Mouse (Mus musculus): Measurements from ENCODE around the gene Ggcx. TPM values are rescaled to one million over a fixed set of nuclear protein-coding genes. Genes with fewer than 3 reads are reported as not detected.

Ggcx gene
- polyA plus RNA-seq, 1 experiment, result 19.4 TPM

GRCm38 (mm10) chr6:72399967-72400366 is 14.1 kb upstream of the Ggcx start:
- Histone ChIP-seq H3K4me3 (ENCODE audit: insufficient read depth, low read depth, low read length) (no peak overlapping the region), H3K4me1 (ENCODE audit: control insufficient read depth, insufficient read depth, insufficient read length, low read length) (no peaks in the 10 kb centered on the region), H3K27ac (replicated peaks; ENCODE audit: low read depth, low read length) (no peak overlapping the region)

GRCm38 (mm10) chr6:72401875-72402274 is 12.2 kb upstream of the Ggcx start:
- no peak overlapping the region for H3K27ac ChIP-seq (replicated peaks; ENCODE audit: low read depth, low read length)
- no peak overlapping the region for H3K4me3 ChIP-seq (ENCODE audit: insufficient read depth, low read depth, low read length)
- H3K4me1 ChIP-seq (ENCODE audit: control insufficient read depth, insufficient read depth, insufficient read length, low read length), result no peaks in the 10 kb centered on the region

GRCm38 (mm10) chr6:72405356-72405755 is 8.8 kb upstream of the Ggcx start:
- H3K4me1 ChIP-seq (ENCODE audit: control insufficient read depth, insufficient read depth, insufficient read length, low read length), result no peaks in the 10 kb centered on the region
- no peak overlapping the region for H3K4me3 ChIP-seq (ENCODE audit: insufficient read depth, low read depth, low read length)
- H3K27ac ChIP-seq (replicated peaks; ENCODE audit: low read depth, low read length), result no peak overlapping the region

GRCm38 (mm10) chr6:72407119-72407518 is 7.0 kb upstream of the Ggcx start:
- no peak overlapping the region for H3K27ac ChIP-seq (replicated peaks; ENCODE audit: low read depth, low read length)
- no peak overlapping the region for H3K4me3 ChIP-seq (ENCODE audit: insufficient read depth, low read depth, low read length)
- no peaks in the 10 kb centered on the region for H3K4me1 ChIP-seq (ENCODE audit: control insufficient read depth, insufficient read depth, insufficient read length, low read length)

GRCm38 (mm10) chr6:72409567-72409966 is 4.5 kb upstream of the Ggcx start:
- Histone ChIP-seq H3K4me3 (ENCODE audit: insufficient read depth, low read depth, low read length) (no peak overlapping the region), H3K4me1 (ENCODE audit: control insufficient read depth, insufficient read depth, insufficient read length, low read length) (no peaks in the 10 kb centered on the region), H3K27ac (replicated peaks; ENCODE audit: low read depth, low read length) (no peak overlapping the region)

- Histone ChIP-seq H3K27ac (replicated peaks; ENCODE audit: low read depth, low read length) (no peak overlapping the region), H3K4me3 (ENCODE audit: insufficient read depth, low read depth, low read length) (no peak overlapping the region), H3K4me1 (ENCODE audit: control insufficient read depth, insufficient read depth, insufficient read length, low read length) (no peaks in the 10 kb centered on the region)
These were observed 4.1 kb upstream of the Ggcx start for GRCm38 (mm10) chr6:72410003-72410402.

GRCm38 (mm10) chr6:72410518-72410917 is 3.6 kb upstream of the Ggcx start:
- H3K4me1 ChIP-seq (ENCODE audit: control insufficient read depth, insufficient read depth, insufficient read length, low read length), result no peaks in the 10 kb centered on the region
- no peak overlapping the region for H3K4me3 ChIP-seq (ENCODE audit: insufficient read depth, low read depth, low read length)
- no peak overlapping the region for H3K27ac ChIP-seq (replicated peaks; ENCODE audit: low read depth, low read length)

- Histone ChIP-seq H3K4me3 (ENCODE audit: insufficient read depth, low read depth, low read length) (peak overlapping the region; percentile 14; the same call in 1 of the 2 replicates), H3K4me1 (ENCODE audit: control insufficient read depth, insufficient read depth, insufficient read length, low read length) (peaks cover 2% of the 10 kb centered on the region; the same call in 1 of the 2 replicates), H3K27ac (replicated peaks; ENCODE audit: low read depth, low read length) (no peak overlapping the region)
These were observed 1.1 kb downstream of the Ggcx start for GRCm38 (mm10) chr6:72415181-72415580.

- Histone ChIP-seq H3K4me1 (ENCODE audit: control insufficient read depth, insufficient read depth, insufficient read length, low read length) (peaks cover 2% of the 10 kb centered on the region; the same call in 1 of the 2 replicates), H3K4me3 (ENCODE audit: insufficient read depth, low read depth, low read length) (no peak overlapping the region; the same call in 1 of the 2 replicates), H3K27ac (replicated peaks; ENCODE audit: low read depth, low read length) (no peak overlapping the region)
These were observed 2.1 kb downstream of the Ggcx start for GRCm38 (mm10) chr6:72415964-72416772.

GRCm38 (mm10) chr6:72418279-72418678 is 4.2 kb downstream of the Ggcx start:
- Histone ChIP-seq H3K27ac (replicated peaks; ENCODE audit: low read depth, low read length) (no peak overlapping the region), H3K4me3 (ENCODE audit: insufficient read depth, low read depth, low read length) (no peak overlapping the region)

GRCm38 (mm10) chr6:72419806-72420205 is 5.7 kb downstream of the Ggcx start:
- Histone ChIP-seq H3K4me3 (ENCODE audit: insufficient read depth, low read depth, low read length) (no peak overlapping the region), H3K4me1 (ENCODE audit: control insufficient read depth, insufficient read depth, insufficient read length, low read length) (peaks cover 2% of the 10 kb centered on the region; the same call in 1 of the 2 replicates), H3K27ac (replicated peaks; ENCODE audit: low read depth, low read length) (no peak overlapping the region)

More at GRCm38 (mm10) chr6:72418279-72418678, 4.2 kb downstream of the Ggcx start:
- peaks cover 2% of the 10 kb centered on the region; the same call in 1 of the 2 replicates for H3K4me1 ChIP-seq (ENCODE audit: control insufficient read depth, insufficient read depth, insufficient read length, low read length)

GRCm38 (mm10) chr6:72420901-72421300 is 6.8 kb downstream of the Ggcx start:
- H3K4me3 ChIP-seq (ENCODE audit: insufficient read depth, low read depth, low read length), result no peak overlapping the region
- no peaks in the 10 kb centered on the region for H3K4me1 ChIP-seq (ENCODE audit: control insufficient read depth, insufficient read depth, insufficient read length, low read length)
- H3K27ac ChIP-seq (replicated peaks; ENCODE audit: low read depth, low read length), result no peak overlapping the region

GRCm38 (mm10) chr6:72425646-72426045 is 11.5 kb downstream of the Ggcx start:
- Histone ChIP-seq H3K27ac (replicated peaks; ENCODE audit: low read depth, low read length) (no peak overlapping the region), H3K4me3 (ENCODE audit: insufficient read depth, low read depth, low read length) (no peak overlapping the region), H3K4me1 (ENCODE audit: control insufficient read depth, insufficient read depth, insufficient read length, low read length) (no peaks in the 10 kb centered on the region)

GRCm38 (mm10) chr6:72428036-72428435 is 13.9 kb downstream of the Ggcx start:
- H3K4me1 ChIP-seq (ENCODE audit: control insufficient read depth, insufficient read depth, insufficient read length, low read length), result no peaks in the 10 kb centered on the region
- H3K4me3 ChIP-seq (ENCODE audit: insufficient read depth, low read depth, low read length), result no peak overlapping the region
- H3K27ac ChIP-seq (replicated peaks; ENCODE audit: low read depth, low read length), result no peak overlapping the region

- Histone ChIP-seq H3K4me1 (ENCODE audit: control insufficient read depth, insufficient read depth, insufficient read length, low read length) (no peaks in the 10 kb centered on the region), H3K27ac (replicated peaks; ENCODE audit: low read depth, low read length) (no peak overlapping the region), H3K4me3 (ENCODE audit: insufficient read depth, low read depth, low read length) (no peak overlapping the region)
These were observed 15.1 kb downstream of the Ggcx start for GRCm38 (mm10) chr6:72429061-72429842.

All from brown adipose tissue, adult 24 weeks (tissue).